Mouse (Mus musculus) adrenal gland, adult 8-10 months (tissue): ENCODE data around the gene Inafm1. TPM values are rescaled to one million over a fixed set of nuclear protein-coding genes. Genes with fewer than 3 reads are reported as not detected.
"Not testable (repeated sequence)": the region's sequence is repeated elsewhere in the genome, so short reads cannot be mapped to it uniquely, and the experiment has no call there.

Experiments used
- DNase-seq: peaks from one replicate; pipeline ENCODE4 v3.0.0; 2022
- total RNA-seq, 4 experiments: library from RNA; stranded (reverse); gene quantifications; 2 replicates each; pipeline ENCODE4 v1.2.4; 2022

Inafm1 gene
- 10 to 100 TPM; 21.9 to 37.5 (median 28.8) TPM for total RNA-seq

- DNase-seq: peak; percentile 86
Observed at GRCm38 (mm10) chr7:16273081-16273765, at the start of gene Inafm1. Gene Inafm1 (minus strand): TSS chr7:16273617.

DNA sequence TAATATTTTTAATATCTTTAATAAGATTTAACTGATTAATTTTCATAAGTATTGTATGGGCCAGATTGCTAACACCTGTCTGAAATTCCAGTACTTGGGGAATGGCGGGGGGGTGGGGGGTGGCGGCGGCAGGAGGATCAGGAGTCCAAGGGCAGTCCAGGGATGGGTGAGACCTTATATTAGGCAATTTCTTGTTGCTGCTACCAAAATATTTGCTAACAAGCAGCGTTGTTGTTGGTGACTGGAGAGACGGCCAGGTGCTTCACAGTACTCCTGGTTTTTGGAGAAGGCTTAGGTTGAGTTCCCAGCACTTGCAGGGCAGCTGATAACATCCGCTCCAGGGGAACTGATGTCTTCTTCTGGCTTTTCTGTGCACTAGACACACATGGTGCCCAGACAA lies 47.1 kb upstream of the Inafm1 start:
- no peak for DNase-seq

- no peak for DNase-seq
Observed at GRCm38 (mm10) chr7:16319216-16319615, 45.8 kb upstream of the Inafm1 start.

- DNase-seq: no peak
Observed at GRCm38 (mm10) chr7:16317094-16317493, 43.7 kb upstream of the Inafm1 start.

DNA sequence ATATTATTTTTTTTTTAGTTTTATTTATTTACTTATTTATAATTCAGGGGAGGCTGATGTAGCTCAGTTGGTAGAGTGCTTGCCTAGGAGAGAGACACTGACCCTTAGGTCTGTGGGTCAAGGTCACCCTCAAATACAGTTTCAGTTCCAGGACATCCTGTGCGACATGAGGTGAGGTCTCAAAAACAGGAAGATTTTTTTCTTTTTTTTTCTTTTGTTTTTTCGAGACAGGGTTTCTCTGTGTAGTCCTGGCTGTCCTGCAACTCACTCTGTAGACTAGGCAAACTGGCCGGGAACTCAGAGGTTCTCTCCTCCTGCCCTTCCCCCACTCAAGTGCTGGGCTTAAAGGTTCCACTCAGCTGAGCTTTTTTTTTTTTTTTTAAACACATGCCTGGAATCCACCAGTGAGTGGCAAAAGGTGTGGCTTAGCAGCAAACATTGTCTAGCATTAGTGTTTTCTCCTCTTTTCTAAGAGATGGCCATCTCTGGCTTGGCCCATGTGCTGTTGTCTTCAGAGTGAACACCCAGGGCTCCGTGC lies 41.9 kb upstream of the Inafm1 start:
- DNase-seq: no peak

DNA sequence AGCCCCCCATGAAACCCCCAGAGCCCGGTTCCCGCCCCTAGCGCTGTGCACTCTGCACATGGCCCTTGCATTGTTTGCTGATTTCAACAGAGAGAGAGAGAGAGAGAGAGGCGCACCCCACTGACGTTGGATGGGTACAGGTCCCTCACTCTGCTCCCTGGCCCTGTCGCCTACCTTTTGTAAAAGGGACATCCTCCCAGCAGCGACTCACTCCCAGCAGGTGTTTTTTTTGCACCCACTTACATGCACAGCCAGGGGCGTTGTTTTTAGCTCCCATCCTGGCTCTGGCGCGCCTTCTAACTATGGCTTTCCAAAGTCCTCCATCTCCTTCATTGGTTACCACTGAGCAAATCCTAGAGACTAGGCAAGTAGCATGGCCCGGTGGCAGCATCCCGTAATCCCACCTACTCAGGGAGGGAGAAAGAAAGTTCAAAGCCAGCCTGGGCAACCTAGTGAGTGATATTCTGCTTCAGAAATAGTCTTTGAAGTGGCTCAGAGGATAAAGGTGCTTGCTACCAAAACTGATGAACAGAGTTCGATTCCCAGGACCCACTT lies 40.9 kb upstream of the Inafm1 start:
- no peak for DNase-seq

DNA sequence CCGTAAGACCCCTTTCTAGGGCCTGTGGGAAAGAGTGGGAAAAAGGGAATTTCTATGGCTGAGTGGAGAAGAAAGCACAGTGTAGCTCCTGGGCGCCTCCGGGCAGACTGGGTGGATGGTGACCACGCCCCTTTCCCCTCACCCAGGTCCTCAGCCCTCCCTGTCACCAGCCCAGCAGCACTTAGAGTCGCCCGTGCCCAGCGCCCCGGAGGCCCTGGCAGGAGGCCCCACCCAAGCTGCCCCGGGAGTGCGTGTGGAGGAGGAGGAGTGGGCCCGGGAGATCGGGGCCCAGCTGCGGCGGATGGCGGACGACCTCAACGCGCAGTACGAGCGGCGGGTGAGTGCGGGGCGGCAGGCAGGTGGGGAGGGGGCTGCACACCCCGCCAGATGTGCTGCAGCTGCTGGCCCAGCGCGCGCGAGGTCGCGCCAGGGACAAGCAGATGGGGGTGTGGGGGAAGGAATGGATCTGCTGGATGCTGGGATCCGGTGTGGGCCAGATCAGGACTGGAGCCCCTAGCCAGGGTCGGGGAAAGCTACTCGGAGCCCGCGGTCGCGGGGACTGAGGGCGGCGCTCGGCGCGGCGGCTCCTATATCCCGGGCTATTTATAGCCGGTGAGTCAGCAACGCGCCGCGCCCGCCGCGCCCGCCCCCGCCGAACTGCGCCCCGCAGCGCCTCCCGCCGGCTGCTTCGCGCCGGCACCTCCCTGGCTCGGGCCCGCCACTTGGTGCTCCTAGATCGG lies 40.2 kb upstream of the Inafm1 start:
- peak; percentile 71 for DNase-seq

- DNase-seq: peak; percentile 78
Observed at GRCm38 (mm10) chr7:16312672-16313311, 39.4 kb upstream of the Inafm1 start.

GRCm38 (mm10) chr7:16312011-16312671 lies 38.7 kb upstream of the Inafm1 start:
- DNase-seq: peak; percentile 37

DNA sequence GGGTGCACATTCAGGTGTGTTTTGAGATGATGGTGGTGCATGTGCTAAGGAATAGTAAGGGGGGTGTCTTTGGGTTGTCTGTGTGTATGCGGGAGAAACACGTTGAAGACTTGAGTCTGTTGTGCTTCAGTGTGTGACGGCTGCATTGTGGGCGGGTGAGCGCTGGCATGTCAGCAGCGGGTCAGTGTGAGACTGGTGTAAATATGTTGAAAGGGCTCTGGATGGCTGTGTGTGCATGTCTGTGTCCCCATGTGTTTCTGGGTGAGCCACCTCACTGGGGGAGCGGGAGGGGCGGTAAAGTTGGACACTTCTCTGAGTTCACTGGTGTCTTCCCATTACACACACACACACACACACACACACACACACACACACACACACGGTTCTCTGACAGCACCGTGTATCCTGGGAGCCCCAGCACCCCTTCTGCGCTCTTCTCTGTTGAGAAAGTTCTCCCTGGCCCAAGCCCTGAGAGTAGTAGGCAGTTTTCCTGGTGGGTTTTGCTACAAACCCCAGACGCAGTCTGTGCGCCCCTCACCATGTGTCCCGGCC lies 38.1 kb upstream of the Inafm1 start:
- no peak for DNase-seq

DNA sequence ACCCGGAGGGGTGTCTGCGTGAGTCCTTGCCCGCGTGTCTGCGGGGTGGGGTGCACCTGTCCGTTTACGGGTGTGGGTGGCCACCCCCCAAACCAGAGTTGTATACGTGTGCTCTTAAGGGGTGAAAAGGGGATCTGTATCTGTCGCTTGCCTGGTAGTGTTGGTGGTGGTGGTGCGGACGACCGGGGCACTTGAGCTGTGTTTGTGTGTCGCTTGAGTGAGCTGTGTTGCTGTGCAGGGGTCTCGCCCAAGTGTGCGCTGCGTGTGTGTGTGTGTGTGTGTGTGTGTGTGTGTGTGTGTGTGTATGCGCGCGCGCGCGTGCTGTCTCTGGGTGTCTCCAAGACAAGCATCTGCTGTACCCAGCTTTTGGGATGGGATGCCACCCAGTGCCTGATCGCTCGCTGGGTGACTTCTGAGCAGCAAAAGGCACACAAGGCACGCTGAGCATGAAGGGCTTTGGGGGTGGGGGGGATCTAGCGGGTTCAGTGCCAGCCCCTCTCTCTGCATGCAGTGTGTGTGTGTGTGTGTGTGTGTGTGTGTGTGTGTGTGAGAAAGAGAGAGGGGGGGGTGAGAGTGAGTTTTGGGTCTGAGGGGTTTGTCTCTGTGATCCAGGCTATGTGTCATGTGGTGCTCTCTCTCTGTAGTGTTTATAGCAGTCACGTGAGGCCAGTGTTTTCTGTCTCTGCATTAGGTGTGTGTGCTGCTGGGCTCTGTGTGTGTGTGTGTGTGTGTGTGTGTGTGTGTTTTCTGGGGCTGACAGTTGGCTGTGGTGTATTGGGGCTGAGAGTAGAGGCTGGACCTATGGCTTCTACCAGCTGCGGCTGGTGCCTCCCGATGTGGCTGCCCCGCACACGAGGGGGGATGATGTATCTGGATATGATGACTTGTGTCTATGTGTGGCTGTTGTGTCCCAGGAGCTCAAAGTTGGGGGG lies 37.4 kb upstream of the Inafm1 start:
- no peak for DNase-seq

- peak; percentile 76 for DNase-seq
Observed at GRCm38 (mm10) chr7:16310020-16310520, 36.7 kb upstream of the Inafm1 start.

- DNase-seq: peak; percentile 86
Observed at GRCm38 (mm10) chr7:16309318-16310019, 36.1 kb upstream of the Inafm1 start.

- no peak for DNase-seq
Observed at GRCm38 (mm10) chr7:16308555-16309317, 35.3 kb upstream of the Inafm1 start.

DNA sequence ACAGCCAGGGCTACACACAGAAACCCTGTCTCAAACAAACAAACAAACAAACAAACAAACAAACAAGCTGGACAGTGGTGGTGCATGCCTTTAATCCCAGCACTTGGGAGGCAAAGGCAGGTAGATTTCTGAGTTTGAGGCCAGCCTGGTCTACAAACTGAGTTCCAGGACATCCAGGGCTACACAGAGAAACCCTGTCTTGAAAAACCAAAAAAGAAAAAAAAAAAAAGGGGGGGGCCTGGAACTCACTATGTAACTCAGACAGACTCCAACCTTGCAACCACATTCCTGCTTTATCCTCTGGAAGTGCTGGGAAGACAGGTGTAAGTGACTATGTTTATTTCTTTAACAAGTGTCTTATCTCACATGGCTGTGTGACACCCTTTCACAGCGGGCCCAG lies 34.7 kb upstream of the Inafm1 start, which contains the start of gene Bbc3:
TSS of gene Bbc3 (plus strand) at position 301 of the 400 bp plus-strand sequence.
- not testable (repeated sequence) for DNase-seq

DNA sequence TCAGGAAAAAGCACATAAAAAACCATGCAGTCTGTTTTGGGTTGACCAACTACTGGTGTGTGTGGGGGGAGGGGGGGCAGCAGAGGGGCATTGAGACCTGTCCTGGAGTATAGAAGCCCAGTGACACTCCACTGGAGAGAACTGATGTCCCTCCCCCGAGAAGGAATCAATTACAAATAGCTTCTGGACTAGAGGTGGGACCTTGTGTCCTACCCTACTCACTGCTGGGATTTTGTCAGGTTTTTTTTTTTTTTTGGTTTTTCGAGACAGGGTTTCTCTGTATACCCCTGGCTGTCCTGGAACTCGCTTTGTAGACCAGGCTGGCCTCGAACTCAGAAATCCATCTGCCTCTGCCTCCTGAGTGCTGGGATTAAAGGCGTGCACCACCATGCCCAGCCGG lies 33.7 kb upstream of the Inafm1 start:
- not testable (repeated sequence) for DNase-seq

- DNase-seq: peak; percentile 90
Observed at GRCm38 (mm10) chr7:16299419-16300035, 26.1 kb upstream of the Inafm1 start.

- DNase-seq: no peak
Observed at GRCm38 (mm10) chr7:16298927-16299326, 25.5 kb upstream of the Inafm1 start.

DNA sequence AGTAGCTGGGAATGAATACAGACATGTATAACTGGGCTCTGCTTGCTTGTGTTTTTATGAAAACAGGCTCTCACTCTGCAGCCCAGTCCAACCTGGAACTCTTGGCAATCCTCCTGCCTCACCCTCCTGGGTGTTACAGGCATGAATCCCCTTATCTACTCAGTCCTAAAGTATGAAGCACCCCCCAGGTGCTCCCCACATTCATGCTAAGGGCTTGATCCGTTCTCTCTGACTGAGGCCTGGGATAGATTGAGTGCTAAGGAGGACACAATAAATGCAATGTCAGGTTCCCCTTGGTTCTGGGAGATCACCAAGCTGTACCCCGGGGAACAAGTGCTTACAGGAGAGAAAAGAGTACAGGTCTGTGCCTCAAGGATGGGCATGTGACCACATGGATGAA lies 24.2 kb upstream of the Inafm1 start:
- no peak for DNase-seq
